Mouse (Mus musculus): ENCODE data around the gene Ccdc92. TPM values are rescaled to one million over a fixed set of nuclear protein-coding genes. Genes with fewer than 3 reads are reported as not detected.

Ccdc92 gene
- under 1 TPM in 1 of 2 experiments, not detected in 1; 0.94 TPM for total RNA-seq (2023)

GRCm38 (mm10) chr5:124862013-124862866 is at the start of gene Ccdc92, which contains the start of gene Zfp664:
Ccdc92 (minus strand) TSS chr5:124862424.
Zfp664 (plus strand) TSS chr5:124862691.

Other genes with a start within 250 kb of the Ccdc92 start
- gene Atp6v0a2, start 233.8 kb downstream of the Ccdc92 start, total RNA-seq (2023), result 10 to 100 TPM; 50.6 to 54.7 TPM
- gene Dnah10, start 137.3 kb downstream of the Ccdc92 start, total RNA-seq (2023), result not detected
- gene Zfp664, start 267 bp upstream of the Ccdc92 start, total RNA-seq (2023), result 10 to 100 TPM; 11.9 to 12.1 TPM
- gene Rflna, start 140.8 kb upstream of the Ccdc92 start, total RNA-seq (2023), result not detected

Data from monocyte, adult 59 days (primary cell).